ENCODE assay signal across 21 mouse cellular contexts in the genomic region with DNA sequence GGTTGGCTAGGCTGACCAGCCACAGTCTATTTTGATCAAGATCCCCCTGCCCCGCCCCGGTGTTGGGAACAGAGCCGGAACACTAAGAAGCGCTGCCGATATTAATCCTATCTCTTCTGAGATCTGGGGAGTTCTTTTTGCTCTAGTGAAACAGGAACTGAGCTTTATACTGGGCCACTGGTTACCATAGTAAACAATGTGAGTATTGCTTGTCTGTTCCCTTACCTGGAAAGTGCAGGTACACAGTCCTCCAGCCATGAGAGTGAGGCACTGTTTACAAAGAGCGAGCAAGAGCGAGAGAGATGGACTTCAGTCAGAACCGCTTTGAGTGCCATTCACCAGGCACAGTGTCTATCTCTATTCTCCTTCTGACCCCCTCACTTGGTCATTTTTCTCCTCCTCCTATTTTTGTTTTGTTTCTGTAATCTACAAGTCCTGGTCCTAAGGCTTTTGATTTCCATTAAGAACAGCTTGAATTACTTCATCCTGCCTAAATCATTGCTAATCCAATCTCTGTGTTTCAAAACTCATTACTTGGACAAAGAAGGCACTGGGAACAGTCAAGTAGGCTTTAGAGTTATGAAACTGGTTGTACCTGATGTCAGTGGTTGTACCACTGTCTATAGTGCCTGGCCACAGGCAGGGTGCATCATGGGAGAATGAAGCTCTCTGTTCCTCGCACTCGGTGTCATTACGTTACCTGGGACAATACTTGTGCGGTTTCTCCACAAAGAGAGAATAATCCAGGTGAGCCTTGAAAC. TPM values are rescaled to one million over a fixed set of nuclear protein-coding genes. Genes with fewer than 3 reads are reported as not detected.
DNase-seq lines count a peak whose midpoint lies in the region; ATAC-seq and TF ChIP-seq lines count a peak whose summit lies in the region.
"Had no signal": no experiment of that assay in that cellular context is flagged by ENCODE, and none has a peak within 500 bp of the region (broad histone marks: within the 10 kb centered on the region; RNA-seq: fewer than 3 reads in every experiment).

No protein-coding gene starts in this region.

- no peak overlapping the region for H3K4me3 ChIP-seq in liver, adult 2 months (ENCODE audit: insufficient read depth, low read depth, low read length)
- H3K4me3 ChIP-seq in intestine, embryonic 15.5 days (replicated peaks) = no peak overlapping the region
- H3K4me3 ChIP-seq in liver, embryonic 16.5 days (ENCODE audit: low read depth, low read length) = no peak overlapping the region
- H3K4me3 ChIP-seq: forebrain, embryonic 13.5 days; hindbrain, embryonic 12.5 days had no signal

- no peaks in the 10 kb centered on the region for H3K27me3 ChIP-seq in liver, adult 2 months (ENCODE audit: control insufficient read depth, insufficient read depth, low read length)
- no peaks in the 10 kb centered on the region for H3K27me3 ChIP-seq in intestine, embryonic 15.5 days (replicated peaks)
- H3K27me3 ChIP-seq in liver, embryonic 16.5 days (ENCODE audit: control insufficient read depth, insufficient read depth, low read depth, low read length) = no peaks in the 10 kb centered on the region
- H3K27me3 ChIP-seq: forebrain, embryonic 13.5 days; hindbrain, embryonic 12.5 days had no signal

- peak overlapping the region; percentile 31 for H3K4me2 ChIP-seq in intestine, embryonic 15.5 days (replicated peaks)
- H3K4me2 ChIP-seq in liver, embryonic 16.5 days (ENCODE audit: low read depth, low read length) = peak overlapping the region; percentile 23; the same call in 1 of the 2 replicates
- H3K4me2 ChIP-seq: forebrain, embryonic 13.5 days; heart, embryonic 11.5 days; hindbrain, embryonic 12.5 days; lung, embryonic 14.5 days; midbrain, embryonic 11.5 days had no signal

- 0 out of 2 replicates have a peak overlapping the region, but pooled peaks have one; percentile 23 for H3K9ac ChIP-seq in liver, adult 2 months (ENCODE audit: low read depth, low read length)
- H3K9ac ChIP-seq in intestine, embryonic 15.5 days = no peak overlapping the region
- no peak overlapping the region for H3K9ac ChIP-seq in liver, embryonic 16.5 days (ENCODE audit: low read depth, low read length)
- H3K9ac ChIP-seq: forebrain, embryonic 13.5 days; hindbrain, embryonic 12.5 days; lung, embryonic 14.5 days had no signal

- no peaks in the 10 kb centered on the region for H3K79me2 ChIP-seq in liver, adult 2 months (ENCODE audit: control insufficient read depth, insufficient read depth, low read length)

- peak; percentile 93 for DNase-seq in liver, adult 2 months (ENCODE audit: extremely low read depth, low read depth, low spot score)
- DNase-seq in liver = no peak
- peak; percentile 70 for DNase-seq in yolk sac, embryonic 10.5 days (ENCODE audit: low spot score)
- no peak for DNase-seq in layer of hippocampus, postnatal 10 days (ENCODE audit: low spot score in 2 of 2)
- DNase-seq: adrenal gland, postnatal 36 days; cerebellum, adult 18-20 months; cerebellum, postnatal 25 days; gastrocnemius, postnatal 10 days; heart, postnatal 10 days; kidney, postnatal 25 days; layer of hippocampus, adult 9-11 months; lung, embryonic 14.5 days; right cerebral cortex, postnatal 4 days had no signal

- no peak for TF ChIP-seq CTCF in liver, adult 2 months (IDR thresholded peaks at IDR 0.05; ENCODE audit: low read depth, low read length)

- no peak for TF ChIP-seq POLR2A in liver, adult 2 months (IDR thresholded peaks at IDR 0.05; ENCODE audit: extremely low read depth, insufficient read depth, low read length)

- H3K36me3 ChIP-seq in liver, adult 2 months (ENCODE audit: control insufficient read depth, insufficient read depth, low read length) = no peaks in the 10 kb centered on the region
- H3K36me3 ChIP-seq in intestine, embryonic 15.5 days = no peaks in the 10 kb centered on the region
- H3K36me3 ChIP-seq in liver, embryonic 16.5 days (ENCODE audit: control insufficient read depth, insufficient read depth) = no peaks in the 10 kb centered on the region
- H3K36me3 ChIP-seq: hindbrain, embryonic 12.5 days had no signal

- ATAC-seq in intestine, embryonic 15.5 days = peak; percentile 64
- ATAC-seq in liver, embryonic 16.5 days (ENCODE audit: low read depth) = peak; percentile 85
- ATAC-seq in erythroid progenitor cell, adult 5-6 weeks (replicated peaks; ENCODE audit: low FRiP score, poor library complexity, severe bottlenecking) = no peak
- ATAC-seq: forebrain, embryonic 13.5 days had no signal

- 44% methylated on average over 12 of the region's 12 CpGs for WGBS in liver, adult 2 months
- WGBS in intestine, embryonic 15.5 days = 74% methylated on average over 12 of the region's 12 CpGs
- 50% methylated on average over 12 of the region's 12 CpGs for WGBS in liver, embryonic 16.5 days (ENCODE audit: insufficient replicate concordance)

- H3K9me3 ChIP-seq in intestine, embryonic 15.5 days = no peaks in the 10 kb centered on the region
- no peaks in the 10 kb centered on the region for H3K9me3 ChIP-seq in liver, embryonic 16.5 days (replicated peaks; ENCODE audit: control insufficient read depth, low read length)
- H3K9me3 ChIP-seq: forebrain, embryonic 13.5 days; hindbrain, embryonic 12.5 days had no signal

- peaks cover 15% of the 10 kb centered on the region for H3K4me1 ChIP-seq in liver, adult 2 months (ENCODE audit: control insufficient read depth, insufficient read depth, low read length)
- H3K4me1 ChIP-seq in intestine, embryonic 15.5 days (replicated peaks) = peaks cover 21% of the 10 kb centered on the region
- peaks cover 15% of the 10 kb centered on the region for H3K4me1 ChIP-seq in liver, embryonic 16.5 days (ENCODE audit: control insufficient read depth, low read depth, low read length)

- peak overlapping the region; percentile 76 for H3K27ac ChIP-seq in liver, adult 2 months (replicated peaks; ENCODE audit: insufficient read depth, low read depth, low read length)
- peak overlapping the region; percentile 23; the same call in 1 of the 2 replicates for H3K27ac ChIP-seq in intestine, embryonic 15.5 days
- peak overlapping the region; percentile 59; the same call in 1 of the 2 replicates for H3K27ac ChIP-seq in liver, embryonic 16.5 days (ENCODE audit: low read length)
- H3K27ac ChIP-seq: forebrain, embryonic 13.5 days; hindbrain, embryonic 12.5 days; macrophage had no signal

RNA-seq across cellular contexts. Expression of a gene that starts 55.1 kb away (rescaled TPM):
- total RNA-seq in liver, adult 2 months (2014; rRNA removed) = 12.6 and 14.3 TPM in 2 replicates
- 23.4 and 24.3 TPM in 2 replicates for polyA plus RNA-seq in liver, adult 2 months (2012; rRNA removed)
- 41.5 and 48.4 TPM in 2 replicates for polyA plus RNA-seq in intestine, embryonic 15.5 days (2015; fragmentation: Nextera tagmentation; extraction: Ambion mirVana)
- 15.0 and 16.6 TPM in 2 replicates for polyA plus RNA-seq in liver, embryonic 16.5 days (2015; fragmentation: Nextera tagmentation; extraction: Ambion mirVana)
- 7.6 and 12.6 TPM in 2 replicates for total RNA-seq in erythroid progenitor cell, adult 5-6 weeks (2015; ENCODE audit: low replicate concordance)
- total RNA-seq in erythroid progenitor cell, adult 5-6 weeks (2017; ENCODE audit: low replicate concordance) = 0.23 and 2.2 TPM in 2 replicates
- total RNA-seq in layer of hippocampus, postnatal 10 days (2021) = 10 to 100 TPM; 17.7 to 27.3 TPM

Comparison
In these comparisons a context has a peak if more than half of its experiments do, and no peak if none do; other contexts are left out.
1. DNase-seq: peak in liver, adult 2 months (single experiment) and yolk sac, embryonic 10.5 days (single experiment); none in liver (single experiment) and layer of hippocampus, postnatal 10 days (0 of 2).
2. H3K27ac ChIP-seq: peak in every context shown above with its lines; median percentile 76 in liver, adult 2 months; 59 in liver, embryonic 16.5 days; 23 in intestine, embryonic 15.5 days.